Mouse (Mus musculus): ENCODE data around the gene Ercc6l.
A peak's percentile ranks its signal among the peaks of the same experiment; 100 is the strongest.
"Not testable (repeated sequence)": the region's sequence is repeated elsewhere in the genome, so short reads cannot be mapped to it uniquely, and the experiment has no call there.

Gene Ercc6l

GRCm38 (mm10) chrX:102156618-102157422 is at the start of gene Ercc6l:
Gene Ercc6l (minus strand): TSS chrX:102157091.
- peak; percentile 93 for DNase-seq

- DNase-seq: no peak
Observed at GRCm38 (mm10) chrX:102190840-102191239, 33.9 kb upstream of the Ercc6l start.

- DNase-seq: no peak
Observed at GRCm38 (mm10) chrX:102189581-102189980, 32.7 kb upstream of the Ercc6l start.

DNA sequence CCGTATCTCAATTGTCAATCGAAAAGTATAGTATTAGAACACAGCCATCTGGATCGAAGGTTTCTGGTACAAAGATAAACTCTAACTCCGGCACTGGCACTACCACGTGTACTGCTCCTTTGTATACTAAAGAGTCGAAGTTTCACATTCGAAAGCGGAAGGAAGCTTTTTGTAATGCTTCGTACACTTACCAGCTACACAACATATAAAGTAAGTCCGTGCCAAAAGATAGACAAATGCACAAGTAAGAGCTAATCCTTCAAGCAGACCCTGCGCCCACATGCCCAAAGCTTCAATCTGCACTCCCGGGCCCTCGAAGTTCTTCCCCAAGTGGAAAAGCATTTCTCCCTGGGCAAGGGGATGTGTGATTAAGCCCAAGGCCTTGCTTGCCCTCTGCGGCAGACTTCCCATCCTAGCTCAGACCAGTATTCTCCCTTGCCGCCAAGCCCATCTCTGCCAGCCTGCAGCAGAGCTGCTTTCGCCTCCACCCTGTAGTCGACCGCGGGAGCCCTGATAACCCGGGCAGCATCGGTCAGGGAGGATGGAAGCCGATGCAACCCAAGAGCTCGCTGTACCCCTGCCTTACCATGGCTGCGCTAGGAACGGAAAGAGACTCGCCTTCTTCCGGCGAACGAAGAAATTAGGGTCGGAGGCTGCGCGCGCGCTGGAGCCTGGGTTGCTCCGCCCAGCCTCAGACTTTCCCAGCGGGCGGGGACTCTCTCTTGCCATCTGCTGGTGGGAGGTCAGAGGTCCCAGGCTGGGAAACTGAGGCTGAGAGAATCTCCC is 32.0 kb upstream of the Ercc6l start, which contains the start of gene Rps4x:
Gene Rps4x (minus strand): TSS at position 683 of the 786 bp plus-strand sequence.
- DNase-seq: peak; percentile 84

- no peak for DNase-seq
Observed at GRCm38 (mm10) chrX:102187023-102187699, 30.3 kb upstream of the Ercc6l start.

DNA sequence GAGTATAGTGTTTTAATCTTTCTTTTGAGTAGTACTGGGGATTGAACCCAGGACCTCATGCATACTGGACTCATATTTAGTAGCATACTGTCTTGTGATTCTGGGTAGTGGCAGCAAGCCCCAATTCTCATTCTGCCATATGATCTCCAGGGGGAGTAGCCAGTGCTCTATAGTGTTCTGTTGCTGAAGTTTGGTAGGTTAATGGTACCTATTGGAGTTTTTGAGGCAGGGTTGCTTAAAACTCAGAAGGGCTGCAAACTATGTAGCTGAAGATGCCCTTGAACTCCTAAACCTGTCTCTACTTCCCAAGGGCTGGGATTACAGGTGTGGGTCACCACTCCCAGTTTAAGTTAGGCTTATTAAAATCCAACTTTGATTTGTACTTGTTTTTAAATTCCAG is 25.7 kb upstream of the Ercc6l start:
- DNase-seq: no peak

DNA sequence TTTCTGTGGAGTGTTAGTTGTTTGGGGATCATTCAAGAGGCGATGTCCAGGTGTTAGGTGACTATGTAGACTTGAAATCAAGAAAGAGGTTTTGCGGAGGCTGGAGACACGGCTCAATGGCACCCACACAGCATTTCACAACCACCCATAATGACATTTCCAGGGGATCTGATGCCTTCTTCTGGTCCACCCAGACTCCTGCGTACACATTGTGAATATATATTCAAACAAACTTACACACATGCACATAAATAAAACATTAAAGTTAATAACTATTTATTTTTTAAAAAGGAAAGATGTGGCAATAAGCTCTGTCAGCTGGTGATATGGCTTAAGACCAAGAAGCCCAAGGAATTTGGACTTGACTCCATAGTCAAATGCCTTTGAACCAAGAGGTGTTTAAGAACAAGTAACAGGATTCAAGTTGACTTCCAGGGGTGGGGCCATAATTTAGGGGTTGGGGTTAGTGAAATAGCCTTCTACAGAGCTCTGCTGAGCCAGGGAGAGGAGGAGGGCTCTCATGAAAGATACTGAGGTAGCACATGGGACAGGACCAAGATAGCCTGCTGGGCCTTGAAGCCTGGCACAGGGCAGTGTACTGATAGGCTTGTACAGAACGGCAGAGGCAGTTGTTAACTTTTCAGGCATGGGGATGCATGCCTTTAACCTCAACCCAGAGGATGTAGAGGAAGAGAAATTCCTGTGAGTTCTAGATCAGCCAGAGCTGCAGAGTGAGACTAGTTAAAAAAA is 18.8 kb upstream of the Ercc6l start:
- no peak for DNase-seq

DNA sequence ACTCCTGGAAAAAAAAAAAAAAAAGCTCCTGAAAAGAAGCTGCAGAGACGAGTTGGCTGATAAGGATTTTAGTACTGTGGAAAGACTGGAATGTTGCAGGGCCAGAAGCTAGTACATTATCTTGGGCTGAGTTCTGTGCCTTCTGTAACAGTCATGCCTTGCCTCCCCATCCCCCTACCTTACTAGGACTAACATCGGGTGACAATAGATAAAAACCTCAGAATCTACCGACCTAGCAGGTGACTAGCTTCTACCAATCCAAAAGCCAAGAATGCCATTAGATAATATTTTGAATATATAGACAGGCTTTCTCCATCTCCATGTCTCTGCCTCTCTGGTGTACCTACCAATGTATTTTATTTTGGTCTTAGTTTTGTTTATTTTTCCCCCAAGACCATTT is 14.0 kb upstream of the Ercc6l start:
- no peak for DNase-seq

- DNase-seq: no peak
Observed at GRCm38 (mm10) chrX:102170135-102170534, 13.2 kb upstream of the Ercc6l start.

DNA sequence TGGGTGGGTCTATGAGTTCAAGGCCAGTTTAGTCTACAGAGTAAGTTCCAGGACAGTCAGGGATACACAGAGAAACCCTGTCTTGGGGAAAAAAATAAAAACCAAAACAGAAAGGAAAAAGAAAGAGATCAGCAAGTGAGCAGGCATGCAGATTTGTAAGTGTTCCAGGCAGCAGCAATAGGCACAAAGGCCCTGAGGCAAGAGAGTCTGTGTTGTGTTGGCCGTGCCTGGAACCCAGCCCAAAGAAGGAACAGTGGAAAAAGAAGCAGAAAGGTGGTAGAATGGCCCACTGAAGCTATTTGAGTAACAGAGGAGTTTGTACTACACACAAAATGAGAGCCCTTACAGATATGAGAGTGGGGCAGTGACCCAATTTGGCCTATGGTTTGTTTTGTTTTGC is 12.8 kb upstream of the Ercc6l start:
- DNase-seq: no peak

DNA sequence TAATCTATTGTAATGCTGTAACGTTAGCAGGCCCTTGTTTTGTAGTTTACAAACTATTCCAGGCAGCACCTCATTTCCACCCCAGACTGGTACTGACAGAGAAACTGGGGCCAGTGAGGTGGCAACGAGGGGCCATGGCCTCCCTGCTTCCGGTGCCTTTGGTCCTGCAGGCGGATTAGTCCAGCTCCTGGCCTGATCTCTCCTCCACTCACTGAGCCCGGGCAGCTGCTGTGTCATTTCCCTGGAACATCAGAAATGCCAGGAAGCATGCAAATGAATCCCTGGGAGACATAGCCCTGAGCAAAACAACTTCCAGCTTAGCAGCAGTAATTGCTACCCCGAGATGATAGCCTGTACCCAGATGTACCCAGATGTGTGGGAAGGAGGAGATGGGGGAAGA is 10.1 kb upstream of the Ercc6l start:
- DNase-seq: no peak

GRCm38 (mm10) chrX:102166521-102166920 is 9.6 kb upstream of the Ercc6l start:
- no peak for DNase-seq

GRCm38 (mm10) chrX:102163529-102163928 is 6.6 kb upstream of the Ercc6l start:
- no peak for DNase-seq

DNA sequence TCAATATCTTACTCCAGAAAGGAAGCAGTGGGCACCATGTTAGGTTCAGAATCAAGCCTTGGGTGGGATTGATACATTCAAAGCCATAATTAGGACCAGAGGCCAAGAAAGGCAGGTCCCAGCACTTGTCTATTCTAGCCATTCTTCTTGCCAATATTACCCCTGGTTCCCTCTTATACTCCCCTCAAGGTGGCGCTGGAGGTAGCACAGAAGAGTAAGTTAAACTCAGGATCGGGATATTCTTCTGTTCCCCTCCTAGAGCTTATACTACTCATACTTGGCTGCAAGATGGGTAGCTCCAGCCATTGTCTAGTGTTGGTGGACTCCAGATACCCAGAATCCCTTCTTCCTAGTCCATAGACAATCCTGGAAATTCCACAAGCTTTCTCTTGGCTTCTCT is 6.2 kb upstream of the Ercc6l start:
- no peak for DNase-seq

GRCm38 (mm10) chrX:102160528-102160927 is 3.6 kb upstream of the Ercc6l start:
- no peak for DNase-seq

DNA sequence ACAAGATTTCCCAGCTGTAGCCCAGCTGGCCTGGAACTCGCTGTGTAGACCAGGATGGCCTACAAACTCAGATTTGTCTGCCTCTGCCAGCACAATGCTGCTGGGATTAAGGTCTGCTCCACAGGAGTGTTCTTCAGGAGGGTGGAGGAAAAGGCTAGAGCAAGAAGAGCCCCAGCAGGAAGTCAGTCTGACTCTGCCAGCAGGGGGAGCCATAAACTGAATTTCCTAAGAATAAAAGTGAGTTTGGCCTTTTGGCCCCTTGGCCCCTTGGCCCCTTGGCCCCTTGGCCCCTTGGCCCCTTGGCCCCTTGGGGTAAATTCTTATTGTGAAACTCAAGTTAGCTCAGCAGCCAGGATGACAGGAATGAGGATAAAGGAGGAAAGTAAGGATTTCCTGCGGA is 2.9 kb upstream of the Ercc6l start:
- DNase-seq: peak; percentile 51

DNA sequence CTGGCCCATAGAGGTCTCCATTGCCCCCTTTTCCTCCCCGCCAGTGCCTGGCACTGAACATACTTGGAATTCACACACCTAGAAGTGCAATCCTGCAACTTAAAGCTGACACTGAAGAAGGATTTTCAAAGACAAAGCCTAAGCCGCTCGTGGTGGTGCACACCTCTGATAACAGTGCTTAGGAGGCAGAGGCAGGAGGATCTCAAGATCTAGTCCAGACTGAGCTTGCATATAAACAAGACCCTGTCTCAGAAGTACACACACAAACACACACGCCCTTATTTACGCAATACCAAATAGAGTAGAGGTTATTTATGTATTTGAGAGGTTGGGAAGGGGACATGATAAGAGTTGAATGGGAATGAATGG is 516 bp upstream of the Ercc6l start:
- DNase-seq: no peak

DNA sequence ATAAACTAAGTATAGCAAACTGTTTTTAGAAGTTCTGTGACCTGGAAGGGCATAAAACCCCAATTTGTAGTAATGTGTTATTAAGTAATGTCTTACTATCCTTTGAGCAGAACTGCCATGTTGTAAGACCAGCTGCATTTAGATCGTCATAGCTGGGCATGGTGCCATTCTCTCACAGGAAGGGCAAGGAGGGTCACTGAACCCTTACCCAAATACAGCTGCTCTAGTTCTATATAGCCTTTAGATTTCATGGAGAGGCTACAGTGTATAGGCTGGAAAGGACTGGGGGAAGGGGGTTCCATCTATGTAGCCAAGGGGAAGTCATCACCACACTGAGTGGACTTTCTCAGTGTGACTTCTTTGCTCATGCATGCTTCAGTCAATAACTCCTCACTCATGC is 15.7 kb downstream of the Ercc6l start:
- DNase-seq: no peak

GRCm38 (mm10) chrX:102121321-102121720 is 35.6 kb downstream of the Ercc6l start:
- DNase-seq: no peak

- peak; percentile 93 for DNase-seq
Observed at GRCm38 (mm10) chrX:102119042-102119864, 37.6 kb downstream of the Ercc6l start, which contains the start of gene Pin4. Gene Pin4 (plus strand): TSS chrX:102119447.

DNA sequence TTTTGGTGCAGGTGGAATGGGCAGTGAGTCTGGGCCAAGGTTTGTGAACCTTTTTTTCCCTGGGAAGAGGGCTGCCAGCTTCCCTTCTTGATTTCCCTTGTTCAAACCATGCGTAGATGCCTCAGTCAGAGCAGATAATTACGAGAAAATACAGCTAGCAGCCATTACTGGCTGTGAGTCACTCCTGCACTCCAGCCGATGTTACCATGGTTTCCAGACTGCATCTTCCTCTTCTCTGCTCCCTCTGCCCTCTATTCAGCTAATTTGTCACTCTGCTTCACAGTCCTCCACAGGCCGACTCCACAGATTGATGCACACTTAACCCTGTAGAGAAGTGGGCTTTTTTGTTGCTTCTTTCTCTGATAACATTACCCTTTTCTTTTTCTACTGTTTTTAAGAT is 41.2 kb downstream of the Ercc6l start:
- no peak for DNase-seq

DNA sequence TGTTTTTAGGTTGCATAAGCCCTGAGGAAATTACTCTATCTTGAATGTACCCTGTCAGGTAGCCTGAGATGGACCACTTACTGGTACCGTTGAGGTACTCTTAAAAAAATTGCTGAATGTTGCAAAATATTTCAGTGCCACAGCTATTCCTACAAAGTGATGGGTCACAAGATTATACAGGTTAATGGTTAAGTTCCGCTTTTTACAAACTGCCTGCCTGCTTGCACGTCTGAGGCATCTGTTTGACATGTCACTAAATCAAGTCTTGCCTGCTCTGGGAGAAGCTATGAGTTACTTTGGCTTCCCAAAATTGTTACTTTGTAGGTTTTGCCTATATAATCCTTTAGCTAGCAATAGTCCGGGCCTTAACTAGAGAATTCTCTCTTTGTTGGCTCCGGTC is 47.5 kb downstream of the Ercc6l start:
- DNase-seq: not testable (repeated sequence)
